Comparison of ENCODE assay signal across 30 mouse cellular contexts in genomic region chr3:116297170-116297569, GRCm38 (mm10). TPM values are rescaled to one million over a fixed set of nuclear protein-coding genes. Genes with fewer than 3 reads are reported as not detected.
DNase-seq lines count a peak whose midpoint lies in the region; ATAC-seq lines count a peak whose summit lies in the region.
"Had no signal": no experiment of that assay in that cellular context is flagged by ENCODE, and none has a peak within 500 bp of the region (broad histone marks: within the 10 kb centered on the region; RNA-seq: fewer than 3 reads in every experiment).

No protein-coding gene starts in this region.

- peaks cover 45% of the 10 kb centered on the region for H3K36me3 ChIP-seq in heart, embryonic 10.5 days

- ATAC-seq in frontal cortex, adult (ENCODE audit: low TSS enrichment): peak; percentile 72
- ATAC-seq: activated CD4-positive, CD25-positive, alpha-beta regulatory T cell, adult 4 months; CD4-positive, CD25-positive, alpha-beta regulatory T cell, adult 4 months; forebrain, embryonic 14.5 days; Patski had no signal

- H3K27me3 ChIP-seq in heart, embryonic 10.5 days (ENCODE audit: insufficient read depth, poor library complexity, severe bottlenecking): no peaks in the 10 kb centered on the region
- H3K27me3 ChIP-seq: CH12.LX; embryonic facial prominence, embryonic 13.5 days; embryonic facial prominence, embryonic 15.5 days; forebrain, embryonic 12.5 days; Patski had no signal

- no peak overlapping the region for H3K4me3 ChIP-seq in heart, embryonic 10.5 days
- H3K4me3 ChIP-seq: embryonic facial prominence, embryonic 13.5 days; embryonic facial prominence, embryonic 15.5 days; erythroblast, embryonic 14.5 days; forebrain, embryonic 10.5 days; forebrain, embryonic 12.5 days had no signal

- no peak for DNase-seq in frontal cortex, postnatal 14 days (ENCODE audit: low spot score in 2 of 2)
- DNase-seq in heart, embryonic 10.5 days (ENCODE audit: low spot score): peak; percentile 24
- DNase-seq in heart, postnatal 14 days: no peak
- DNase-seq in right cerebral cortex, adult 2 months (ENCODE audit: low spot score in 2 of 2): peak; percentile 44 to 47
- no peak for DNase-seq in right cerebral cortex, postnatal 4 days
- DNase-seq in brain, adult 2 months (ENCODE audit: low read depth, low spot score): peak; percentile 43
- DNase-seq: adrenal gland, adult 8-10 months; adrenal gland, postnatal 14 days; adrenal gland, postnatal 36 days; B cell, adult 2 months; cerebellum, adult 11 months; cerebellum, adult 18-20 months; cerebellum, adult 8-10 months; cerebellum, adult 9-11 months; cerebellum, postnatal 14 days; cerebellum, postnatal 36 days; embryo, embryonic 11 days had no signal

- no peaks in the 10 kb centered on the region for H3K4me1 ChIP-seq in heart, embryonic 10.5 days
- H3K4me1 ChIP-seq: forebrain, embryonic 10.5 days; forebrain, embryonic 12.5 days had no signal

- no peaks in the 10 kb centered on the region for H3K9me3 ChIP-seq in heart, embryonic 10.5 days
- H3K9me3 ChIP-seq: embryonic facial prominence, embryonic 13.5 days; embryonic facial prominence, embryonic 15.5 days; forebrain, embryonic 10.5 days; forebrain, embryonic 12.5 days; G1E had no signal

- H3K27ac ChIP-seq in heart, embryonic 10.5 days: no peak overlapping the region
- H3K27ac ChIP-seq: embryonic facial prominence, embryonic 13.5 days; embryonic facial prominence, embryonic 15.5 days; forebrain, embryonic 10.5 days; forebrain, embryonic 12.5 days had no signal

- intact Hi-C loops in heart, postnatal 14 days (cut with DNase I): no loop called here

- WGBS in heart, embryonic 10.5 days: 88% methylated on average over 7 of the region's 7 CpGs

RNA-seq across cellular contexts. Expression of gene Gpr88, which starts 43.9 kb away (rescaled TPM):
- 0.07 and 0.62 TPM in 2 replicates for polyA plus RNA-seq in heart, embryonic 10.5 days (2016; fragmentation: Nextera tagmentation; extraction: Ambion mirVana)
- under 1 TPM; 0.10 to 0.12 TPM for total RNA-seq in heart, postnatal 14 days (2021)
- total RNA-seq: CH12.LX; common myeloid progenitor, adult 5-6 weeks had no signal
- polyA plus RNA-seq: activated CD4-positive, CD25-positive, alpha-beta regulatory T cell, adult 4 months; CD4-positive, CD25-positive, alpha-beta regulatory T cell, adult 4 months; erythroblast, embryonic 14.5 days; forebrain, embryonic 10.5 days; G1E had no signal

Comparison
In these comparisons a context has a peak if more than half of its experiments do, and no peak if none do; other contexts are left out.
1. DNase-seq: peak in heart, embryonic 10.5 days (single experiment), right cerebral cortex, adult 2 months (2 of 2) and brain, adult 2 months (single experiment); none in frontal cortex, postnatal 14 days (0 of 2), heart, postnatal 14 days (0 of 2) and right cerebral cortex, postnatal 4 days (single experiment).